Mouse (Mus musculus) 416B (cell line): ENCODE results near the gene Lax1.

ENCODE experiments used
- DNase-seq: peaks from one replicate; pipeline ENCODE4 v3.0.0; 2011; ENCODE audit warnings: low read depth

Gene Lax1

GRCm38 (mm10) chr1:133632168-133632567 is 57.7 kb downstream of the Lax1 start:
- DNase-seq, result peak; percentile 45
